Mouse (Mus musculus): ENCODE measurements around the gene 4930548H24Rik.

- TF ChIP-seq CTCF (IDR thresholded peaks at IDR 0.05; ENCODE audit: borderline replicate concordance, insufficient read depth, low read length) (no peak), POLR2A (IDR thresholded peaks at IDR 0.05; ENCODE audit: low read depth, low read length) (no peak)
Observed at GRCm38 (mm10) chr5:31470334-31470733, 15.2 kb upstream of the 4930548H24Rik start.
